Mouse (Mus musculus): ENCODE measurements around the gene Myt1. TPM values are rescaled to one million over a fixed set of nuclear protein-coding genes. Genes with fewer than 3 reads are reported as not detected.

The Myt1 gene
- polyA plus RNA-seq, 1 experiment from 2014 or later: 14.8 TPM

- Histone ChIP-seq H3K27me3 (no peaks in the 10 kb centered on the region), H3K27ac (replicated peaks) (peak within 1 kb of the TSS; percentile 86), H3K4me3 (peak within 1 kb of the TSS; percentile 78), H3K36me3 (peaks cover 14% of the 10 kb centered on the region), H3K9ac (peak within 1 kb of the TSS; percentile 69), H3K9me3 (no peaks in the 10 kb centered on the region), H3K4me1 (replicated peaks) (peaks cover 31% of the 10 kb centered on the region), H3K4me2 (peak within 1 kb of the TSS; percentile 84)
- peak; percentile 100 for ATAC-seq (ENCODE audit: low FRiP score, low read depth)
- under 1% methylated on average over 35 of the region's 35 CpGs for WGBS
Measured at GRCm38 (mm10) chr2:181863791-181864535, 100.8 kb downstream of the Myt1 start, which contains the start of gene Polr3k. Gene Polr3k (plus strand): TSS chr2:181864337.

GRCm38 (mm10) chr2:181864536-181864860 lies 101.4 kb downstream of the Myt1 start:
- H3K4me1 ChIP-seq (replicated peaks): peaks cover 31% of the 10 kb centered on the region
- no peaks in the 10 kb centered on the region for H3K27me3 ChIP-seq
- peak overlapping the region; percentile 78 for H3K4me3 ChIP-seq
- WGBS: 0% methylated on average over 22 of the region's 22 CpGs
- H3K4me2 ChIP-seq: peak overlapping the region; percentile 84
- H3K27ac ChIP-seq (replicated peaks): peak overlapping the region; percentile 84
- peaks cover 19% of the 10 kb centered on the region for H3K36me3 ChIP-seq
- peak overlapping the region; percentile 69 for H3K9ac ChIP-seq
- ATAC-seq (ENCODE audit: low FRiP score, low read depth): peak; percentile 61
- no peaks in the 10 kb centered on the region for H3K9me3 ChIP-seq

- H3K9ac ChIP-seq: no peak overlapping the region
- no peak overlapping the region for H3K4me3 ChIP-seq
- 56% methylated on average over 5 of the region's 5 CpGs for WGBS
- no peak for ATAC-seq (ENCODE audit: low FRiP score, low read depth)
- H3K4me2 ChIP-seq: no peak overlapping the region
- peaks cover 31% of the 10 kb centered on the region for H3K4me1 ChIP-seq (replicated peaks)
- H3K27me3 ChIP-seq: no peaks in the 10 kb centered on the region
- H3K36me3 ChIP-seq: peaks cover 31% of the 10 kb centered on the region
- no peaks in the 10 kb centered on the region for H3K9me3 ChIP-seq
- no peak overlapping the region for H3K27ac ChIP-seq (replicated peaks)
Measured at GRCm38 (mm10) chr2:181866931-181867330, 103.8 kb downstream of the Myt1 start.

GRCm38 (mm10) chr2:181871039-181871438 lies 107.9 kb downstream of the Myt1 start:
- WGBS: 92% methylated on average over 2 of the region's 2 CpGs
- Histone ChIP-seq H3K27ac (replicated peaks) (no peak overlapping the region), H3K27me3 (no peaks in the 10 kb centered on the region), H3K4me1 (replicated peaks) (peaks cover 12% of the 10 kb centered on the region; the same call in 1 of the 2 replicates), H3K9me3 (no peaks in the 10 kb centered on the region), H3K9ac (no peak overlapping the region), H3K36me3 (peaks cover 31% of the 10 kb centered on the region), H3K4me2 (no peak overlapping the region), H3K4me3 (no peak overlapping the region)
- 0 out of 2 replicates have a peak, but pooled peaks have one; percentile 11 for ATAC-seq (ENCODE audit: low FRiP score, low read depth)

Other genes with a start within 250 kb of the Myt1 start
- gene Dnajc5, start 242.8 kb upstream of the Myt1 start, polyA plus RNA-seq (2015; fragmentation: Nextera tagmentation; extraction: Ambion mirVana): 258 and 267 TPM in 2 replicates
- 61.2 and 62.0 TPM in 2 replicates for gene Uckl1, start 178.4 kb upstream of the Myt1 start, polyA plus RNA-seq (2015; fragmentation: Nextera tagmentation; extraction: Ambion mirVana)
- gene Prpf6, start 171.5 kb upstream of the Myt1 start, polyA plus RNA-seq (2015; fragmentation: Nextera tagmentation; extraction: Ambion mirVana): 59.3 and 60.3 TPM in 2 replicates
- gene Zfp512b, start 170.5 kb upstream of the Myt1 start, polyA plus RNA-seq (2015; fragmentation: Nextera tagmentation; extraction: Ambion mirVana): 82.9 and 94.0 TPM in 2 replicates
- 186 and 200 TPM in 2 replicates for gene Samd10, start 164.1 kb upstream of the Myt1 start, polyA plus RNA-seq (2015; fragmentation: Nextera tagmentation; extraction: Ambion mirVana)
- gene Gm29797, start 106.3 kb upstream of the Myt1 start, polyA plus RNA-seq (2015; fragmentation: Nextera tagmentation; extraction: Ambion mirVana): not detected in 2 replicates
- 17.4 and 20.0 TPM in 2 replicates for gene Sox18, start 91.7 kb upstream of the Myt1 start, polyA plus RNA-seq (2015; fragmentation: Nextera tagmentation; extraction: Ambion mirVana)
- gene Tcea2, start 83.0 kb upstream of the Myt1 start, polyA plus RNA-seq (2015; fragmentation: Nextera tagmentation; extraction: Ambion mirVana): 38.5 and 46.8 TPM in 2 replicates
- gene Rgs19, start 69.4 kb upstream of the Myt1 start, polyA plus RNA-seq (2015; fragmentation: Nextera tagmentation; extraction: Ambion mirVana): 56.8 and 64.9 TPM in 2 replicates
- not detected in 2 replicates for gene Lkaaear1, start 64.9 kb upstream of the Myt1 start, polyA plus RNA-seq (2015; fragmentation: Nextera tagmentation; extraction: Ambion mirVana)
- 83.9 and 86.4 TPM in 2 replicates for gene Oprl1, start 48.3 kb upstream of the Myt1 start, polyA plus RNA-seq (2015; fragmentation: Nextera tagmentation; extraction: Ambion mirVana)
- 27.2 and 28.8 TPM in 2 replicates for gene Pcmtd2, start 74.5 kb downstream of the Myt1 start, polyA plus RNA-seq (2015; fragmentation: Nextera tagmentation; extraction: Ambion mirVana)
- gene Polr3k, start 101.0 kb downstream of the Myt1 start, polyA plus RNA-seq (2015; fragmentation: Nextera tagmentation; extraction: Ambion mirVana): 70.8 and 73.4 TPM in 2 replicates
- gene Gm14496, start 227.8 kb downstream of the Myt1 start, polyA plus RNA-seq (2015; fragmentation: Nextera tagmentation; extraction: Ambion mirVana): not detected in 2 replicates